Mouse (Mus musculus): ENCODE measurements around the gene Sox10.

DNA sequence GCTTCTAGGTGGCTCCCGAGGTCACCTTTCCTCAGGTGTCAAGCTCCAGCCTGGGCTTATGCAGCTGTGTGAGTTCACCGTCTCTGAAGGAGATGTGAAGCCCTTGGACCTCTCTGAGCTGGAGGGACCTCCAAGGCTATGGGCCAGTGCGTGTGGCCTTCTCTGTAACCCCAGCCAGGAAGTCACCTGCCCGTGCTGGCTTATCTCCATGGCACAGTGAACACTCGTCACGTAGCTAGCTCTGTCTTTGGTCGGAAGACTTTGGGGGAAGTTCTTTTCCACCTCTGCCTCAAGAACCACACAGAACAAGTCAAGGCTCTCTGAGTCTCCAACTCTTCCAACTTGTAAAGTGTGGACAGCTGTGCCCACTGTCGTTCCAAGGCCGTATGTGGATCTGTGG, 29.0 kb upstream of the Sox10 start:
- TF ChIP-seq CTCF (IDR thresholded peaks at IDR 0.05; ENCODE audit: borderline replicate concordance, insufficient read depth, low read length), result no peak
- no peak for TF ChIP-seq POLR2A (IDR thresholded peaks at IDR 0.05; ENCODE audit: low read depth, low read length)
